Mouse (Mus musculus) megakaryocyte-erythroid progenitor cell, adult 5-6 weeks (primary cell): ENCODE data around the gene Palld. TPM values are rescaled to one million over a fixed set of nuclear protein-coding genes. Genes with fewer than 3 reads are reported as not detected.

Experiments
- ATAC-seq: replicated peaks from 2 replicates; pipeline ENCODE4 v1.8.0; 2016; ENCODE audit warnings: mild to moderate bottlenecking, inconsistent platforms; ENCODE audit not compliant: severe bottlenecking, poor library complexity, low FRiP score, low TSS enrichment
- total RNA-seq, 2 experiments: library from RNA; stranded (forward) in 1 of 2; stranded (reverse) in 1 of 2; fragments of 200-1000, 215-1000 nt in 1 of 2; fragments of >200 nt in 1 of 2; fragmentation: Nextera tagmentation in 1 of 2; gene quantifications; 2 replicates each; pipeline ENCODE4 v1.2.3; 2014 to 2017

Gene Palld
- total RNA-seq, 2 experiments from 2014 or later = 0.70 TPM; not detected in 1

- no peak for ATAC-seq
Measured at GRCm38 (mm10) chr8:61578754-61579153, 323.7 kb downstream of the Palld start.

- ATAC-seq = no peak
Measured at GRCm38 (mm10) chr8:61575096-61575653, 327.3 kb downstream of the Palld start.

GRCm38 (mm10) chr8:61574526-61574925 is 328.0 kb downstream of the Palld start:
- no peak for ATAC-seq

GRCm38 (mm10) chr8:61573179-61573937 is 329.1 kb downstream of the Palld start:
- ATAC-seq = no peak

GRCm38 (mm10) chr8:61572697-61573096 is 329.8 kb downstream of the Palld start:
- no peak for ATAC-seq

GRCm38 (mm10) chr8:61570637-61571036 is 331.9 kb downstream of the Palld start:
- no peak for ATAC-seq

GRCm38 (mm10) chr8:61569721-61570120 is 332.8 kb downstream of the Palld start:
- ATAC-seq = no peak

DNA sequence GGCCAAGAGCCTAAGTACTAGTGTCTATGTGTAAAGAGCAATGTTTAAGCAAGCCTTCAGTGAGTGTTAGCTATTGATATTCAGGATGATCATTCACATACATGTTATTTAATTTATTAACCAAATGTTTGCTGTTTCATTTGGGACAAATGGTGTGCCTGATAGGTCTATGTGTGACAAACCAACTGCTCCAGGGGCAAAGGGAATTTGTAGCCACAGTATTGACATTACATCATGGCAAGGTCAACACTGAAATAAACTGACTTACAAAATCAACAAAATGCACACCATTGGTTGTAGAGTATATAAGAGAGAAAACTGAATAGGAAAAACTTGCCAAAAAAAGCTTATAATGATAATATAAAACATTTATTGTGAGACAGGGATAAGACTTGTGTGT is 333.3 kb downstream of the Palld start:
- no peak for ATAC-seq

DNA sequence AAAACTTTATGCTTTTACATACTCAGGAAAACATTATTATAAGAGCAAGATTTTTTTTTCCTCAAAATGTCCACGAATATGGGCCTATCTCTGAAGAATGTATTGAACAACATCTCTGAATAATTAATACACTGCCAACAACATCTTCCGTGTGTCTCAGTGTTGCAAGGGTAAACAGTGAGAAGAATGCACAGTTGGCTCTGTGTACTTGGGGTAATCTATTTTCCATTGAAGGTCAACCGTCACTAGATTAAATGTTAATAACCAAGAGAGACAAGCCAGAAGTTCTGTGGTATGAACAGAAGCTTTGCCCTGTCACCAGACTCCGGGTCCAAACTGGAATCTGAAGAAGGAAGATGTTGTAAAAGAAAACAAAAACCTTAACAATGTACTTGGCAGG is 339.1 kb downstream of the Palld start:
- ATAC-seq = no peak

DNA sequence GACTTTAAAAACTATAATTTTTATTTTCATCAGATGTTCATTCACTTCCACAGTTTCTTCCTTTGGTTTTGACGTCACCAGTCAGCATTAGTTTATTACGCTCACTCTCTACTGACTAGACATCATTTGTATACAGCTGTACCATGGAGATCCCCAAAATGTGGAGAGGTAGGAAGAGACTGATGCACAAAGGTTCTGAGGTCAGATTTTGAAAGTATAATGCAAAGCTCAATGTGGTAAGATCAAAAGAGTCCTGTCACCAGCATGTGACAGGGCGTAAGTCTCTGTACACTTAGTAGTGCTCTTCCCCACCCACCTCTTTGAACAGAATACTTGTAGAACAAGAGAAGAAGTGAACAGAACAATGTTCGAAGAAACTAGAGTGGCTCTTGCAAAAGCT is 339.9 kb downstream of the Palld start:
- ATAC-seq = no peak

GRCm38 (mm10) chr8:61561220-61561619 is 341.3 kb downstream of the Palld start:
- no peak for ATAC-seq

DNA sequence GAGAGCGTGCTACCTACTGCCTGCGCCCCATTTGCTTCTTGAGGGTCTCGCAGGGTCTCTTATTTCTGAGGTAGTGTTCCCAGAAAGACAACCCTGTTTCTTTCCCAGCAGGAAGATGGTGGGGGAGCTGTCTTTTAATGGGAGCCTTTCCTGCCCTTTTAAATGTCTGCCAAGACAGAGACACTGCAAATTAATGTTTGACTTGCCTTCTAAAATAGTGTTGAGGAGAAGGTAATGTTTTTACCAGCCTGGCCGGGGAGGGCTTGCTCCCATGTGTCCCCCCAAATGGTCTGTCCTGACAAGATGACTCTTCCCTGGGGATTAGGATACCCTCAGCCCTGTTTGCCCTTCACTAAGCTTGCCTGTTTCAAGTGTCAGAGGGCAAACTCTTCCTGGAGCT is 342.5 kb downstream of the Palld start:
- no peak for ATAC-seq

DNA sequence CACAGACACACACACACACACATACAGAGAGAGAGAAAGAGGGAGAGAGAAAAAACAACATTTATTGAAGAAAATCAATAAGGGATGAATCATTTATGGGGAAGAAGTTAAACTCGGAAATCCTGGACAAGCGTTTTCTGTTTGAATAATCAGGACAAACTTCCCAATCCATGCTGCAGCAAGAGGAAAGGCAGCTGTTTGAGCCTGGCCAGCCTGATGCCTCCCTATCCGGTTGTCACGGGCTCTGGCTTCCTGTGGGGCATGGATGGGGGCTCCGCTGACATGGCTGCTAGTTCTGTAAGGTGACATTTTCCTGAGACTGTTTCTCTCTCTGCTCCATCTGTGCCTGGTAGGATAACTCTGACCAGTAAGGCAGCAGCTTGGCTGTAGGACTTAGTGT is 343.0 kb downstream of the Palld start:
- ATAC-seq = no peak

- ATAC-seq = no peak
Measured at GRCm38 (mm10) chr8:61558051-61558846, 344.2 kb downstream of the Palld start.

GRCm38 (mm10) chr8:61557036-61557435 is 345.5 kb downstream of the Palld start:
- ATAC-seq = no peak

DNA sequence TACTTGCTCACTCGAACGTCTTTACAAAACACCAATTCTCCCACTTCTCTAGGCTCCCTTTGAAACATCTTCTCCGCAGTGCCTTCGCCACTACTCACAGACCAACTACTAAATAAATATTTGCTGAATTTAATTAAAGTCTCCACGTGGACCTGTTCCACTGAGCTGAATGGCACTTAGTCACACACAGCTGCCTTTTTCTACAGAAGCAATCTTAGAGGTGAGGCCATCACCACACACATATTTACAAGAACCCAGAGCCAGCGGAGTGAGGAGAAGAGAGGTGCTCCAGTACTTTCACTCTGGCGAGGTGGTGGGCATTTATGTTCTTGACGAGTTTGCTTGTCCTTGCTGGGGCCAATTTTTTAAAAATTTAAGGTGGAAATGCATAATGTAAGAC is 346.3 kb downstream of the Palld start:
- ATAC-seq = no peak

- no peak for ATAC-seq
Measured at GRCm38 (mm10) chr8:61555343-61555742, 347.1 kb downstream of the Palld start.

- ATAC-seq = no peak
Measured at GRCm38 (mm10) chr8:61552755-61553402, 349.6 kb downstream of the Palld start.

- ATAC-seq = no peak
Measured at GRCm38 (mm10) chr8:61552221-61552620, 350.3 kb downstream of the Palld start.
